Mouse (Mus musculus) megakaryocyte progenitor cell, adult 5-6 weeks (primary cell): Measurements from ENCODE around the gene Iqca. TPM values are rescaled to one million over a fixed set of nuclear protein-coding genes. Genes with fewer than 3 reads are reported as not detected.

ENCODE experiments used
- total RNA-seq, 2 experiments: library from RNA; stranded (forward) in 1 of 2; stranded (reverse) in 1 of 2; fragments of 157-497, 149-512 nt in 1 of 2; fragments of 200-1000 nt in 1 of 2; gene quantifications; 2 replicates each; pipeline versions ENCODE4 v1.2.3 to v1.2.4; 2015 to 2017

The Iqca gene
- total RNA-seq, 2 experiments from 2014 or later, result not detected

Other genes starting within 250 kb of the Iqca start
- 1.0 TPM in 2 replicates for gene Gbx2, start 222.2 kb downstream of the Iqca start, total RNA-seq (2015)
- gene Gbx2, start 222.2 kb downstream of the Iqca start, total RNA-seq (2017), result 0.12 and 0.98 TPM in 2 replicates
- gene Asb18, start 138.7 kb downstream of the Iqca start, total RNA-seq (2015), result not detected in 2 replicates
- gene Asb18, start 138.7 kb downstream of the Iqca start, total RNA-seq (2017), result not detected in 2 replicates
- gene Ackr3, start 50.6 kb upstream of the Iqca start, total RNA-seq (2015), result not detected in 2 replicates
- gene Ackr3, start 50.6 kb upstream of the Iqca start, total RNA-seq (2017), result not detected in 2 replicates